ENCODE assay signal across 22 mouse cellular contexts in the genomic region with DNA sequence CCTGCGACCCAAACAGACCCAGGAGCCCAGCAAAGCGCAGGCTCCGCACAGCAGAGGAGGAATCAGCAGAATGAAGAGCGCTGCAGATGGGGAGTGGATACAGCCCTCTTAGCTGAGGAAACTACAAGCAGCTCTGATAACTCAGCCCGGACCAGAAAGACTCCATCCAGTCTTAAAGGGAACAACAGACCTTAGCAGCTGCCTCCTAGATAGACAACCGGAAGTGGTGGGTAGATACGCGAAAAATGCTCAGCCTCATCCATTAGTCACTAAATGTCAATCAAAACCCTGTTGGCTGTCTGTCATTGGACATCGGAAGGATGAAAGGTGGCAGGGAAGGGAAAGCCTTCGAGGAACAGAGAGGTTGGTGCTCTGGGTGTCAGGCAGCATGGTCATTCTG. TPM values are rescaled to one million over a fixed set of nuclear protein-coding genes. Genes with fewer than 3 reads are reported as not detected.
"Had no signal": no experiment of that assay in that cellular context is flagged by ENCODE, and none has a peak within 500 bp of the region (broad histone marks: within the 10 kb centered on the region; RNA-seq: fewer than 3 reads in every experiment).

No protein-coding gene starts in this region.

- H3K27me3 ChIP-seq: midbrain, embryonic 12.5 days; neural tube, embryonic 12.5 days had no signal

- DNase-seq: lung, adult 18-20 months; lung, embryonic 14.5 days; lung, postnatal 10 days; lung, postnatal 4 days; midbrain, embryonic 14.5 days; retina, postnatal 1 day; right cerebral cortex, adult 18-20 months; right cerebral cortex, postnatal 25 days; right cerebral cortex, postnatal 4 days; spleen, adult 18-20 months; thymus, adult 18-20 months; thymus, postnatal 25 days; thymus, postnatal 4 days had no signal

- H3K4me1 ChIP-seq: midbrain, embryonic 10.5 days; midbrain, embryonic 12.5 days; neural tube, embryonic 12.5 days had no signal

- H3K4me2 ChIP-seq: lung, embryonic 14.5 days; midbrain, embryonic 12.5 days; neural tube, embryonic 12.5 days had no signal

- H3K36me3 ChIP-seq: midbrain, embryonic 10.5 days; midbrain, embryonic 12.5 days; neural tube, embryonic 12.5 days had no signal

- ATAC-seq: midbrain, embryonic 16.5 days had no signal

- H3K9me3 ChIP-seq: megakaryocyte, embryonic 14.5 days; midbrain, embryonic 10.5 days; midbrain, embryonic 12.5 days; neural tube, embryonic 12.5 days had no signal

- H3K9ac ChIP-seq: liver, embryonic 14.5 days; lung, embryonic 14.5 days; midbrain, embryonic 12.5 days; neural tube, embryonic 12.5 days had no signal

- H3K27ac ChIP-seq: liver, embryonic 14.5 days; midbrain, embryonic 10.5 days; midbrain, embryonic 12.5 days; neural tube, embryonic 12.5 days had no signal

- H3K4me3 ChIP-seq: megakaryocyte, embryonic 14.5 days; midbrain, embryonic 10.5 days; midbrain, embryonic 12.5 days; myocyte; neural tube, embryonic 12.5 days had no signal

RNA-seq across cellular contexts. Expression of gene Gm20721, which starts 20.1 kb away (rescaled TPM):
- polyA plus RNA-seq: small intestine, adult 2 months; urinary bladder, adult 2 months had no signal
